Mouse (Mus musculus): ENCODE results near the gene Gps2. TPM values are rescaled to one million over a fixed set of nuclear protein-coding genes. Genes with fewer than 3 reads are reported as not detected.

Gps2 gene
- total and polyA plus RNA-seq, 3 experiments, result 78.0 to 113 TPM; not detected in 1

DNA sequence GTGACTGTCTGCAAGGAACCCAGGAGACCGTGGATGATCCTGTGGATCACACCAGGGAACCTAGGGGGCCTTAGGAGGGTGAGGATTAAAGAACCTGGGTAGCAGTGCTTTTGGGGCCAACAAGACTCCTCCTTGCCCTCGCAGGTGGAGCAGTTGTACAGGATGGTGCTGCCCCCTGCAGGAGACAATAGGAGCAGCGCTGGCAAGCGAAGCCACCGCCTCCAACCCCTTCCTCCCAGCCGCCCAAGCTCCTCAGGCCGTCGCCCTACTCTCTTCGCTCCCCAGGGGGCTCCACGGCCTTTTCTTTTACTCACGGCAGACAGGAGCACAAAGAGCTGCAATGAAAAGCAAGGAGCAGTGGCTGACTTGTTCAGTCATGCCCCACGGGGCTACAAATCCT lies 36.8 kb upstream of the Gps2 start:
- H3K9me3 ChIP-seq (replicated peaks; ENCODE audit: insufficient read depth, low read length), result no peaks in the 10 kb centered on the region
- TF ChIP-seq MYB (IDR thresholded peaks at IDR 0.05; ENCODE audit: low read depth, low read length) (no peak), UBTF (IDR thresholded peaks at IDR 0.05; ENCODE audit: borderline replicate concordance, insufficient read depth, low read depth, low read length) (0 out of 2 replicates have a peak, but pooled peaks have one; percentile 79), MAFK (IDR thresholded peaks at IDR 0.05; ENCODE audit: borderline replicate concordance, low read depth, low read length) (no peak), HCFC1 (IDR thresholded peaks at IDR 0.05; ENCODE audit: low read depth, low read length) (peak; percentile 52), EP300 (IDR thresholded peaks at IDR 0.05; ENCODE audit: low read depth in 1 of 2, low read length in 2 of 2) (0 out of 4 replicates have a peak, but pooled peaks of 1 of the 2 experiments have one; percentile 15), ZNF384 (IDR thresholded peaks at IDR 0.05; ENCODE audit: low read depth, low read length) (peak; percentile 39; the same call in 1 of the 2 replicates), MYC (IDR thresholded peaks at IDR 0.05; ENCODE audit: low read depth, low read length) (peak; percentile 22; the same call in 1 of the 2 replicates), MAZ (IDR thresholded peaks at IDR 0.05; ENCODE audit: low read depth, low read length) (peak; percentile 70; the same call in 1 of the 2 replicates), RAD21 (IDR thresholded peaks at IDR 0.05; ENCODE audit: low read depth, low read length) (peak; percentile 98), ETS1 (IDR thresholded peaks at IDR 0.05; ENCODE audit: low read depth, low read length) (no peak), ELF1 (IDR thresholded peaks at IDR 0.05; ENCODE audit: low read depth, low read length) (peak; percentile 27; the same call in 1 of the 2 replicates), ZMIZ1 (IDR thresholded peaks at IDR 0.05; ENCODE audit: low read depth, low read length) (no peak), ZKSCAN1 (IDR thresholded peaks at IDR 0.05; ENCODE audit: low read depth, low read length) (no peak), CHD2 (IDR thresholded peaks at IDR 0.05; ENCODE audit: low read length) (no peak), POLR2AphosphoS2 (IDR thresholded peaks at IDR 0.05; ENCODE audit: low read length) (no peak), GABPA (IDR thresholded peaks at IDR 0.05; ENCODE audit: low read depth, low read length) (no peak), RCOR1 (IDR thresholded peaks at IDR 0.05; ENCODE audit: low read depth, low read length) (no peak), POLR2A (IDR thresholded peaks at IDR 0.05; ENCODE audit: control insufficient read depth in 1 of 2, insufficient read depth in 1 of 2, low read depth in 1 of 2, low read length in 2 of 2, poor library complexity in 1 of 2) (0 out of 4 replicates have a peak, but pooled peaks of 1 of the 2 experiments have one; percentile 2), NELFE (IDR thresholded peaks at IDR 0.05; ENCODE audit: low read depth, low read length) (no peak), BHLHE40 (IDR thresholded peaks at IDR 0.05; ENCODE audit: borderline replicate concordance, low read depth, low read length) (0 out of 2 replicates have a peak, but pooled peaks have one; percentile 19), KAT2A (conservative IDR thresholded peaks at IDR 0.05; ENCODE audit: low read depth, low read length) (no peak), SMC3 (IDR thresholded peaks at IDR 0.05; ENCODE audit: low read depth, low read length) (peak; percentile 98), MEF2A (IDR thresholded peaks at IDR 0.05; ENCODE audit: extremely low read depth, insufficient replicate concordance, low read depth, low read length, poor library complexity, severe bottlenecking) (no peak), CTCF (IDR thresholded peaks at IDR 0.05 in 2 of 3, conservative IDR thresholded peaks at IDR 0.05 in 1 of 3; ENCODE audit: control insufficient read depth in 1 of 3, insufficient read depth in 1 of 3, low read depth in 2 of 3, low read length in 3 of 3, poor library complexity in 1 of 3, severe bottlenecking in 1 of 3) (peak; percentile 82 to 98 (median 95)), TAL1 (IDR thresholded peaks at IDR 0.05; ENCODE audit: low read length) (no peak), GATA1 (IDR thresholded peaks at IDR 0.05; ENCODE audit: low read depth, low read length) (no peak), ZC3H11A (IDR thresholded peaks at IDR 0.05; ENCODE audit: low read depth, low read length) (peak; percentile 99), MXI1 (IDR thresholded peaks at IDR 0.05; ENCODE audit: low read depth, low read length) (0 out of 2 replicates have a peak, but pooled peaks have one; percentile 42), POLR2AphosphoS5 (IDR thresholded peaks at IDR 0.05; ENCODE audit: borderline replicate concordance, low read depth, low read length) (no peak), JUND (IDR thresholded peaks at IDR 0.05; ENCODE audit: low read depth, low read length) (no peak), USF1 (IDR thresholded peaks at IDR 0.05; ENCODE audit: low read depth, low read length) (no peak)
- H3K4me3 ChIP-seq (ENCODE audit: control insufficient read depth in 1 of 2, insufficient read depth in 1 of 2, low read depth in 2 of 2, low read length in 2 of 2), result peak overlapping the region; percentile 22 to 33
- H3K27me3 ChIP-seq (ENCODE audit: control insufficient read depth in 1 of 2, insufficient read depth in 2 of 2, low read length in 2 of 2), result no peaks in the 10 kb centered on the region
- peaks cover 0 to 31% of the 10 kb centered on the region in 2 experiments; a peak in 2 of 4 replicates for H3K36me3 ChIP-seq (ENCODE audit: control insufficient read depth in 1 of 2, insufficient read depth in 2 of 2, low read length in 2 of 2)
- H3K27ac ChIP-seq (ENCODE audit: control insufficient read depth, low read depth, low read length), result no peak overlapping the region
- H3K9ac ChIP-seq (ENCODE audit: control insufficient read depth, low read depth, low read length, poor library complexity, severe bottlenecking), result peak overlapping the region; percentile 47
- H3K4me1 ChIP-seq (ENCODE audit: control insufficient read depth in 1 of 2, insufficient read depth in 2 of 2, low read length in 2 of 2), result peaks cover 11 to 50% of the 10 kb centered on the region in 2 experiments
- H3K79me2 ChIP-seq (ENCODE audit: control insufficient read depth, insufficient read depth, low read length, poor library complexity), result no peaks in the 10 kb centered on the region
- DNase-seq (ENCODE audit: low read depth, low spot score), result peak; percentile 95

Measured in MEL (cell line).